Mouse (Mus musculus) fibroblast of lung, adult 2 months (primary cell): Measurements from ENCODE around the gene Dhx57.
"Not testable (repeated sequence)": the region's sequence is repeated elsewhere in the genome, so short reads cannot be mapped to it uniquely, and the experiment has no call there.

Experiments used
- DNase-seq: peaks from one replicate; pipeline ENCODE4 v3.0.0-alpha.2; 2011; ENCODE audit warnings: low read depth

The Dhx57 gene

DNA sequence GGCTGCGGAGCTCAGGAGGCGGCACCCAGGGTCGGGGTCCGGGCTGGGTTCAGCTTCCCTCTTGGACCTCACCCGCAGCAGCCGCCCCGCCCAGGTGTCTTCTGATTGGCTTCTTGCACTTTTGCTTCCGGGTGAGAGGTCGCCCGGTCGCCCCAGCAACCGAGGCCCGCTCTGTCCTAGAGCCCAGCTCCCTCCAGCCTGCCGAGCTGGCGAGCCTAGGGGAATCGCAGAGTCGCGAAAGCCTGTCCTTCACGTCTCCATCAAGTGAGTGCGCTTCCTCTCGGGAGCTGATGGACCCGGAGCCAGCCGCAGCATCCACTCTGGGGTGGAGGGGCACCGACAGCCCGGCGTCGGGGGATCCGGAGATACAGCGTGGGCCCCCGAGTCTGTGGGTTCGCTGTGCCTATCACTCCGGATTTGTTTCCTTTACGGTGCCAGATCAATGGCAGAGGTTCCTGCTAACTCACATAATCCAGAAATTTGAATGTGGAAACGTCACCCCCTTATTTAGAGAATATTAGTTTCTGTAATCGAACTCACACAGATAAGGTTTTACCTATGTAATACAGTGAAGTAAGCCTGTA, at the start of gene Dhx57, which contains the start of gene Morn2:
Gene Dhx57, minus strand, starts transcription at position 403 of the 584 bp plus-strand sequence.
Gene Morn2, plus strand, starts transcription at position 130 of the 584 bp plus-strand sequence.
- peak; percentile 74 for DNase-seq

DNA sequence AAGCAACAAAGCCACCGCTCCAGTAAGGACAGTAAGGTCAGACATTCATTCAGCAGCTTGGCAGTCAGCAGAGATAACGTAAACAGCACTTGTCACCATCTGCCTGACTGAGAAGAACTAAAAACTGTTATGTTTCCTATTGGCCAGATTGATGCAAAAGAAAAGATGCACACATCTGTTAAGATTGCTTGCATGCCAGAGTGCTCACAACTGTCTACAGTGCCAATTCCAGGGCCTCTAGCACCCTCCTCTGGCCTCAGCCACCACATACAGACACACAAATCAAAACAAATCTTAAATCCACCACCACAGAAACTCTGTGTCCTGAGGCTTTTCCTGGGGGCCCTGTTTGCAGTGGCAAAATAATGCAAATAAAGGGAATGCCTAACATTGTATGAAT, 42.1 kb upstream of the Dhx57 start:
- no peak for DNase-seq

DNA sequence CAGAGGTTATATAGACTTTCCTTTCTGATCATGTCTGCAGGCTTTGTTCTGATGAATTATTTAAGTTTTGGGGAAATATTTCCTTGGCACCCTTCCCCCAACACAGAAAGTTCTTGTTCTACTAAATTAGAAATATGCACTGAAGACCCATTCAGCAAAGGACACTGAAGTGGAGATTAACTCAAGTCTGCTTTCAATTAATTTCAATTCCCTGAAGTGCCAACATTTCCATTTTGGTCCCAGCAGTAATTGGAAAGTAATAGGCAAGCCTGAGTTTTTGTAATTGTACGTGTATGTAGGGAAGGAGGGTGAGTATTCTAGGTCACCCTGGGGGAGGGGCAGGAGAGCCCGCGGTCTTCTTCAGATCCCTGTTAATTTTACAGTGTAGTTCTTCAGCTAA, 36.2 kb upstream of the Dhx57 start:
- DNase-seq: no peak

DNA sequence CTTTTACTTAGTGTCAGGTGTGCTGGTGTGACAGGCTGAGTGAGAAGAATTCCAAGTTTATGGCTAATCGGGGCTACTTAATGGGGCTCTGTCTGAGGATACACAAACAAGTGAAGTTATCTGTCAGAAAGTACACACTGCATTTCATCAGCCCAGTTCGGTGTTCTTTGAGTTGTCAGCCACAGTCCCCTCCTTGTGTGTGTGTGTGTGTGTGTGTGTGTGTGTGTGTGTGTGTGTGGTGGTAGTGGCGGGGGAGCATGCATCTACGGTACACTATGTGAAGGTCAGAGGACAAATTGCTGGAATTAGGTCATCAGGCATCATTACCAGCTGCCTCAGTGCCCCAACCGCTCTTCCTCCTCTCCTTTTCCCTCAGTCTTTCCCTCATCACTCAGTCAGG, 35.2 kb upstream of the Dhx57 start:
- DNase-seq: no peak

DNA sequence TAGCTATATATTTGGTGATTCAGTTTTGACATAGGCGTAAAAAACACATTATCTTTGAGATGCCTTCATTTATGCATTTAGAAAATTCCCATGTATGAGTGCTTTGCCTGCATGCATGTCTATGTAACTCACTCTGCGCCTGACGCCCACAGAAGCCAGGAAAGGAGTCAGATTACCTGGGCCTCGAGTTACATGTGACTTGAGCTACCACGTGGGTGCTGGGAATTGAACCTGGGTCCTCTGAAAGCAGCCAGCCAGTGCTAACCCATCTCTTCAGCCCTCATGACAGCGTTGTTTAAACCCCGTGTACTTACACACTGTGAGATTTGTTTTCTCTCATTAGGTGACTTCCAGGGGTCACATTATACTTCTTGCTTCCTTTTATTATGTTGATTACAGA, 34.2 kb upstream of the Dhx57 start:
- no peak for DNase-seq

DNA sequence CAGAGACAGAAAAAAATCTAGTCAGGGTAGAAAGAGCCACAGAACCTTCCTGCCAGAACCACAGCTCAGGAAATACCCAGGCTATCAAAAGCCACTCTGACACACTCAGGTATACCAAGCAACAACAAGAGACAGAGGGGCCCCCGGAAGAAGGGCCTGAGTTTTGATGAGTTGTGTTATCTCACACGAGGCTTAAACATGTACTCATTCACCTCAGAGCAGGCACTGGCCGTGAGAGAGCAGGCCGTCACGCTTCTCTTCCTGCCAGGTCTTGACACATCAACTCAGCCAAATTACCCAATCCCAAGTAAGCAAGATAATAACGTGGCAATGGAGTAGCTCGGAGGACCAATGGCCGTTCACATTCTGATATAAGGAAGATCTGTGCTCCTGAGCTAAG, 33.4 kb upstream of the Dhx57 start:
- DNase-seq: no peak

DNA sequence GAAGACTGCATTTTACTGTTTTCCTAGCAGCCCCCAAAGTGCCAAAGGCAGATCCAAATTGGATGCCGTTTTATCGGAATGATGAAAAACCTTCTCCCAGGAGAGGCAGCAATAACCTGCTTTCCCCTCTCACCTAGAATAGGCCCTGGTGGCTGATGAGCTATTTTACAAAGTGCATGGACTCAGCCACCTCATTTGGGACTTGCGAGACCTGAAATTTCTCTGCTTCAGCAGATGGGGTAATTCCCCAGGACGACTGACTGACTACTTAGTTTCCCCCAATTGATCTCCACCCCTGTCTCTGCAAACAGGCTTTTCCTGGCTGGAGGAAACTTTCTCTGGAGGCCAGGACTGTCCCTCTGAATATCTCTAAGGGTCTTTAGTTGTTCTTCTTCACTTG, 32.7 kb upstream of the Dhx57 start:
- DNase-seq: no peak

DNA sequence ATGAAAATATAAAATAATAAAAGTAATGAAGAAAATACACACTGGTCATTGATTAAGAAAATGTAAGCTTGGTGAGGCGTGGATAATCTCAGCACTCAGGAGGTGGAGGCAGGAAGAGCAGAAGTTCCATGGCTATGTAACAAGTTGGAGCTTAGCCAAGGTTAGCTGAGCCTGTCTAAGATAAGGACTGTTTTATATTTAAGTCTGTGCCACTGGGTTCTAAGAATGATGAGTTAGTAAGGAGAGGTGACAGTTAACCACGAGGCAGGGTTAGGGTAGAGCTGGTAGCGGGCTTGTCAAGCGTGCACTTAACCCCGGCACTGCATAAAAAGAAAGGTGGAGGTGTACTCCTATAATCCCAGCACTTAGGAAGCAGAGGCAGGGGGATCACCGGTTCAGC, 32.0 kb upstream of the Dhx57 start:
- no peak for DNase-seq

DNA sequence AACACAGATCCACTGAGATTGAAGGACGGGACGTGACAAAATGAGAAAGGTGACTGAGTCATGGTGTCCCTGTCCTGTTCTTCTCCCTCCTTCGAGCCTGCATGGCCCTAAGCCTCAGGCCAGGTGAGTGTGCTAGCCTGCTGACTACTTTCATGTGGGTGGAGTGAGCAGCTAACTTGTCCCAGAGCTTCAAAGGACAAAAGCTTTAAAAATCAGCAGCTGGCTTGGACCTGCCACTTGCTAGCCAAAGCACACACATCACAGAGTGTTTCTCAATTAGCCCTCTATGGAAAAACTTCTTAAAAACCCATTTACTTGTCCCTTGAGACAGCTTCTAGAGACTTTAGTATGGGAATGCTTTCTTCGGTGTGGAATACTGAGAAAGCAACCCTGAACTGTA, 22.1 kb upstream of the Dhx57 start:
- no peak for DNase-seq

DNA sequence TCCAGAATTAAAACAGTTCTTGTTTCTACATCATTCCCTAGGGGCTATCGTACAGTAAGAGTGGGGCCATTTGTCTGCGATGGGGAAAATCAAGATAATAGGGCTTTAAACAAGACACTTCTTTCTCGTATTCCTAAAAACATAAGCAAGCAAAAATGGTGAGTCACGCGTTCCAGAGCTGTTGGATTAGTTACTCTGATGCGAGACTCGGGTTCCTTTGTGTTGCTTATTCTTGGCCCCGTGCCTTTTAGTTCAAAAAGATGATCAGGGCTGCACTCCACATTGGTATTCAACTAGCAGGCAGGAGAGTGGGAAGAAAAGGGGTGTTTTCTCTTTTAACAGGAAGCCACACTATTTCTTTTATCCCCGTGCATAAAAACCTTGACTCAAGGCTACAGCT, 21.5 kb upstream of the Dhx57 start:
- no peak for DNase-seq

DNA sequence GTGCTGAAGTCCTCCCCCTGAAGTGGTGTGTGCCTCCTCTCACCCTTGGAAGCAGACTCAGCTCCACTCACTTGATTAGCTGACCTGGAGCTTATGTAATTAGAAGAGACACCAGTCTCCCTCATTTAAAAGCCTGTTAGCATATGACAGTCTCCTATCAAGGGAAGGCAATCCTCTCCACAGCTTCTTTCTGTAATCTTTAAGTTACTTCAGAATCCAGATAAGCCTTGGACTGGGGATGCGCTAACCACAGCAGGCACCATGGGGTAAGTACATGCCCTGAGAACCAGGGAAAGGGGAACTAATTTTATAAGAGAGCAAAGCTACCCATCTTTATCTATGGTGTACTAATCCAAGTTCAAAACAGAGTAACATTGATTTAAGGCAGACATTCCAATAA, 17.0 kb upstream of the Dhx57 start, which contains the start of gene Arhgef33:
Gene Arhgef33, plus strand, starts transcription at position 157 of the 400 bp plus-strand sequence.
- DNase-seq: no peak

DNA sequence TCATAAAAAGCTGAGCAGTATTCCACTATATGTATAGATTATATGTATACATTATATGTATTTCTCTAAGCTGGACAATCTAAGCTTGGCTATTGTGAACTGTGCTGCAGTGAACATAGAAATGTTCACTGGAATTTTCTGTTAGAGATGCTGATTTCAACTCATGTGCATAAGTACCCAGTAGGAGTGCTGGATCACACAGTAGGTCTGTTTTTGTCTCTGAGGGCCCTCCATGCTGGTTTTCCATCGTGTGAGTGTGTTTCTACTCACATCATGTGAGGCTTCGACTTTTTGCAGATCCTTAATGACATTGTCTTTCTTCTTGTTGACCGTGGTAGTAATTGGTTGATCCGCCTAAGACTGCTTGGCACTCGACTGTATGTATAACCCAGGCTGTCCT, 8.6 kb upstream of the Dhx57 start:
- DNase-seq: no peak

DNA sequence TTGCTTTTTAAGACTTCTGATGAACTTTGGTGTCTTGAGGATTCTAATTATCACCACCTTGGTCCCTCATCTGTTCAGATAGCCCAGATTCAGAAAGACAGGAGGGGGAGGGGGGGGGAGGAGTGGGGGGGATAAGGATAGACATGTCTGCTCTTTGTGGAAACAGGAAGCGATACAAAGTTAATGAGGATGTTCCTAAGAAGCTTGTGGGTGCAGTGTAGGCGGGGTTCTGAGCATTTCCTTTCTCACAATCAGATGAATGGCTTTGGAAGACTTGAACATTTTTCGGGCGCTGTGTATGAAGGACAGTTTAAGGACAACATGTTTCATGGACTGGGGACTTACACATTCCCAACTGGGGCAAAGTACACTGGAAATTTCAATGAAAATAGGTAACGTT, 5.0 kb upstream of the Dhx57 start:
- DNase-seq: no peak

DNA sequence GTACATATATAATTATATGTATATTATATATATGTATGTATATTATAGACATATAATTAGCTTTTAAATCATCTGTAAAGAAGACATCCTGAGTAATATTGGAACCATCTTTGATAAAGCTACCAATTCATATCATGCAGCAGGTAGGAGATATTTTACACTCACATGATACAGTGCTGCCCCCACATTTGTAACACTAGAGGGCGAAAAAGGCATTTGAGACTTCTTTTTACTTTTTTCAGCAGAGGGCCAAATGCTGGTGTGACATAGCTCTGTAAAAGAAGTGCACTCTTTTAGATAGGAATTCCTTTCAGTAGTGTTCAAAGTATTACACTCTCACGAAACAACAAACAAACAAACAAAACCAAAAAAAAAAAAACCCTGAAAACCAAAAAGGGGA, 872 bp upstream of the Dhx57 start:
- DNase-seq: peak; percentile 43

DNA sequence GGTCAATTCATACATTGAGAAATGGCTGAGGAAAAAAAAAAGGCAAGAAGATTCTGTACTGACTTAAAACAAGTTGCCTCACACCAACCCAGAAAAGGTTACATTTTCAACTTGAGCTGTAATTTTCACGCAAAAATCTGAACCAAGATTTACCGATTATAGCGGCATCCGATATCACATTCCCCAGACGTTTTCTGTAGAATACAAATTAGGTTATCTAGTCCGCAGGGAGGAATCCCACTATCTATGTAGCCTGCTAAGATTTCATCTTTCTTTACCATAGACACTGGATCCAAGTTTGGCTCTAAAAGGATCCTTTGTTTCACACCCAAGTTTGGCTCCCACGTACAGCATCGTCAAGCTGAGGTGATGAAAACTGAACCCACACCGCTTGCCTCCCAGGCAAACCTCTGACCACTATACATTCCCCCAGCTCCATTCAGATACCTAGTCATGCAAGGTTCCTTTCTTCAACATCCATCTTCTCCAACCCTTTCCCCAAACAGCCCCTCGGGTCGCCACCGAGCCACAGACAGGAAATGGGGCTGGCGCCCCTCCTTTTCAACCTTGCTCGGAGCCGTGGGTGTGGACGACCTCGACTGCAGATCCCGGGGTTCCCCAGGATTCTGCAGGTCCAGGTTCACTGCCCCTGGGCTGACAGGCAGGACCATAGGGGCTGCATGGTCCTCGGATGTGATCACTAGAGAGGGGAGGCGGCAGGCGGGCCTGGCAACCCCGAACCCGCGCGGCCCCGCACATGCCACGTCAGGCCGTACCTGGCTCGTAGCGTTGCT, 799 bp downstream of the Dhx57 start:
- DNase-seq: no peak

DNA sequence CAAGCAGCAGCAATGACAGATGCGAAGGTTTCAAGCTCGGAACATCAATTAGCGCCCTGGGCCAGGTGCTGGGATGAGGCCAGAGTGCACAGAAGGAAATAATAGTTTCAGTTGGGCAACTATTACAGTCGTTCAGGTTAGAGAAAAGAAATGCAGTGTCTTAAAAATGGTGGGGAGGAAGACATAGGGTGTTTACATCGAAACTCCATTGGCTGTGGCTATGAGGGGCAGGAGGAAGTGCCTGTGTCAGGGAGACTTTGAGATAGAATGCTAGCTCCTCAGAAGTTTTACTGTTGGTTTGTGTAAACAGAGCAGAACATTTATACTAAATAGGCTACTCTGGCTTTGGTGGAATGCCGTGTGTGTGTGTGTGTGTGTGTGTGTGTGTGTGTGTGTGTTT, 2.3 kb downstream of the Dhx57 start:
- no peak for DNase-seq

DNA sequence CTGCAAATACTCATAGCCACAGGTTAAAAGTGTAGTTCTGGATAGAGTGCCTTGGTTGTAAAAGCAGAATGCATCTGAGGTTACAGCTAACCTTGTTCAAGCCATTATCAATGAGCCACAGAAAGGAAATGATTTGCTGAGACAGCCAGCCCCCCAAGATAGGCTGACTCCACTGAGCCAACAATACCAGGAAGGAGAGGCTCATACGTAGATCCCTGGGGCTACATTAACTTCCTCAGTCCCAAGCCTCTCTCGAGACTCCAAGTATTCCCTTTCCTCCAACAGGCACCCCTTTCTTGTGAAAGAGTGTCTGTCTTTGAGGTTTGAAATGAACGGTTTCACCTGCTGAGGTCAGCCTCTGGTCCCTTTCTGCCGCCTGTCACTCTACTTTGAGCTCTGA, 5.8 kb downstream of the Dhx57 start:
- no peak for DNase-seq

DNA sequence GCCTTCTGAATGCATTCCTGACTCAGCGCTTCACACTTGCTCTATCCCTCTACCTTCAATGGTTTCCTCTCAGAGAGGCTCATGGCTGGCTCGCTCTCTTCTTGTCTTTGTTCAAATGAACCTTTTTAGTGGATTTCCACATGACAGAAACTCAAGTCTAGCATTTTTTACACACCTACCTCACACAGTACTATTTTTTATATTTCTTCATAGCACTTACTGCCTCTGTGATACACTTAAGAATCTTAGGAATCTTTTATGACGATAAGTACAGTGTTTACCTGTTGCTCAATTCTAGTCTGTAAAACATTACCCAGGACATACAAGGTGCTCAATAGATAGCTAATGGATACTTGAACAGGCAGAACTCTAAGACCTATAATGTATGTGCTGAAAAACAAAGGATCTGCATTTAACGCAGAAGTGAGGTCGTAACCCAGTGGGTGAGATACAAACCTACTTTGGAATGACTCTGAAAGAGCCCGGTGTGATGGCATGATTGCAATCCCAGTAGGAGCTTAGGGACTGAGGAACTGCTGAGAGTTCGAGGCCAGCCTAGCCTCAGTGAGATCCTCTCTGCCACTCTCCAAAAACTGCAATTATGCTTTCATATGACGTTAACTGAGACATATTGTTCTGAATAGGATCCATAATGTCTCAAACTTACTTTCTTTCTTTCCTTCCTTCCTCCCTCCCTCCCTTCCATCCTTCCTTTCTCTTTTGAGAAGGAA, 10.8 kb downstream of the Dhx57 start:
- DNase-seq: no peak

DNA sequence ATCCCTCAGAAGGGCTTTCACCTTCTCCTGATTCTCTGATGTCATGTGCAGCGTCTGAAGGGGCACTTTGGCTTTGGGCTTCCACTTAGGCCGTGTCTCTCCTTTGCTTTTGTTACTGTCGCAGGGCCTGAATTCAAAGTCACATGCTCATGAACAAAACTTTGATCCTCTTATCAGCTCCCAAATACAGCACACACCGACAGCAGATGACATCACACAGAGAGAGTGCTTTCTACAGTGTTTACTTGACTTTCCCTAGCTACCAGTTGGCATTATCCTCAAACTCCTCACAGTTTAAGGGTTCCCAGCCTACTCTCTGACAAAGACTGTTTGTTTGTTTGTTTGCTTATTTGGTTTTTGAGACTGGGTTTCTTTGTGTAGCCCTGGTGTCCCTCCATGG, 12.0 kb downstream of the Dhx57 start:
- DNase-seq: no peak

DNA sequence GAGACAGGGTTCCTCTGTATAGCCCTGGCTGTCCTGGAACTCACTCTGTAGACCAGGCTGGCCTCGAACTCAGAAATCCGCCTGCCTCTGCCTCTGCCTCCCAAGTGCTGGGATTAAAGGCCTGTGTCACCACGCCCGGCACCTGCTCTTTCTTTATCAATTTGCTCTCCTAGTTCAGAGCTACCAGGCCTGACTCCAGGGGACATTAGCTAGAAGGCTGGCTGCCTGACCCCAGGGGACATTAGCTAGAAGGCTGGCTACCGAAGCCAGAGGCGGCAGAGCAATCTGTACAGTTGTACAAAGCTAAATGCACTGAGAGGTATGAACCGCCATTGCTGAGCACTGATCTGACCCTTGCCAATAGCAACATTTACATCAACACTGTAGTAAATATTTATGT, 19.7 kb downstream of the Dhx57 start:
- DNase-seq: not testable (repeated sequence)

DNA sequence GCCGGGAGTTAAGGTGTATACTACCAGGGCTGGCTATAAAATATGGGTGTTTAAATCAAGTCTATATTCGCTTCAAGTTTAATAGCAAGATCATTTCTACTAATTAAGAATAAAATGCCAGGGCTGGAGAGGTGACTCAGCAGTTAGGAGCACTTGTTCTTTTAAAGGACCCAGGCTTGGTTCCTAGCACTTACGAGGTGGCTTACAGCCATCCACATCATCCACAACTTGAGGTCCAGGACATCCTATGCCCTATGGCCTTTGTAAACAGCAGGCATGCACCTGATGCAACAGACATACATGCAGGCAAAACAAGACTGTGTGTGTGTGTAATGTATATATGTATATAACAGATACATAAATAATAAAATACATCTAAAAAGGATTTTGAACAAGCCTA, 22.1 kb downstream of the Dhx57 start:
- no peak for DNase-seq

DNA sequence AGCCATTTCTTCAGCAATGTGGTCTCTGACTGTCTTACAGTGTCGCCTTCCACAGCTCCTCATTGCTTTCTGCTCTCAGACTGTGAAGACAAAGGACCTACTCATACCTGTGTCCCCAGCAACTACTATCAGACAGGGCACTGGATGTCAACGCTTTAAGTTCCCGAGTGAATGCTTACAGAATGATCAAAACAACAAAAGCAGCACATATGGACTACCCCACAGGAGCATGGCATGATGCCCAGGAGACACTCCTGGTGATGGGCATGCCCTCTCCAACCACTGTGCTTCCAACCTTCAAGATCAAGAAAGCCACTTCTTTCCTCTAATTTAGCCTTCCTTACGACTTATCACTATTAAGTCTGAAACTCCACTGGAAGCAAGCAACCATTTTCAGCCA, 23.2 kb downstream of the Dhx57 start:
- DNase-seq: no peak

DNA sequence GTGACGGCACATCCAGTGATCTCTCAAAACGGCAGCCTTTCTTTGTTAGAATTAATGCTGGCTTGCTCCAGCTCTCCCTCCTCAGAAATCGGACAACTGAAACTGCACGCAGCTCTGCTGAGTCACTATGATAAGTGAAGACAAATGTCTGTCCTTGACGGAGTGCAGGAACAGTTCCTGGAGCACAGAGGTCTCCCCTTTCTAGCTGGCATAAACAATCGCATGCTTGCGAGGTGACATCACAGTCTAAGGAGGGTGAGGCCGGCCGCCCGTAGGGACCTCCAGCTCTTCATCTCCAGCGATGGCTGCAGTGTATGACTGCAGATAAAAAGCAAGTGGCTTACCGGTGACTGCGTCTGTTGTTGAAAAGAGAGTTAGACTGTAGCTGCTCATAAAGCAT, 35.1 kb downstream of the Dhx57 start:
- peak; percentile 6 for DNase-seq
